Mouse (Mus musculus) kidney, embryonic 16.5 days (tissue): ENCODE data around the gene 2810021J22Rik. TPM values are rescaled to one million over a fixed set of nuclear protein-coding genes. Genes with fewer than 3 reads are reported as not detected.

Source experiments
- ATAC-seq: fragments of 200-750 bp; cut with Nextera tagmentation; 2 replicates; pipeline ENCODE4 v1.8.0; 2017; ENCODE audit warnings: moderate TSS enrichment; ENCODE audit not compliant: low FRiP score, low TSS enrichment
- H3K27ac ChIP-seq: fragments of 300-500 bp; sonication (generic); 2 replicates; pipeline ENCODE4 v1.5.1; 2014; ENCODE audit warnings: low read length
- H3K27me3 ChIP-seq: fragments of 300-500 bp; sonication (generic); 2 replicates; pipeline ENCODE4 v1.6.1; 2014; ENCODE audit warnings: low read length, control low read depth, mixed read lengths; ENCODE audit not compliant: insufficient read depth
- H3K36me3 ChIP-seq: fragments of 300-500 bp; sonication (generic); 2 replicates; pipeline ENCODE4 v1.6.1; 2014; ENCODE audit warnings: low read length, control low read depth, mixed read lengths; ENCODE audit not compliant: insufficient read depth
- H3K4me1 ChIP-seq: fragments of 300-500 bp; sonication (generic); 2 replicates; pipeline ENCODE4 v1.6.1; 2014; ENCODE audit warnings: low read length, control low read depth, mixed read lengths; ENCODE audit not compliant: insufficient read depth
- H3K4me2 ChIP-seq: fragments of 300-500 bp; sonication (generic); replicated peaks from 2 replicates; pipeline ENCODE4 v1.6.1; 2014; ENCODE audit warnings: low read depth, low read length
- H3K4me3 ChIP-seq: fragments of 300-500 bp; sonication (generic); 2 replicates; pipeline ENCODE4 v1.5.1; 2014; ENCODE audit warnings: mild to moderate bottlenecking, low read length
- H3K9ac ChIP-seq: fragments of 300-500 bp; sonication (generic); replicated peaks from 2 replicates; pipeline ENCODE4 v1.6.1; 2014; ENCODE audit warnings: low read length
- H3K9me3 ChIP-seq: fragments of 300-500 bp; sonication (generic); 2 replicates; pipeline ENCODE4 v1.6.1; 2016; ENCODE audit warnings: low read length, control low read depth
- WGBS: fragments of 180-500 bp; shearing (Covaris S2); extraction: QIAGEN DNeasy Blood & Tissue Kit; methylation state at CpG from one replicate; pipeline ENCODE4 v1.1.7; 2014; 5-methylcytosine and 5-hydroxymethylcytosine counted together
- polyA plus RNA-seq: library from polyadenylated mRNA; unstranded; fragments of >200 nt; fragmentation: Nextera tagmentation; extraction: Ambion mirVana; gene quantifications from 2 replicates; pipeline ENCODE4 v1.2.1, GENCODE M21; 2015

The 2810021J22Rik gene
- polyA plus RNA-seq, 1 experiment from 2014 or later, result 9.1 TPM

DNA sequence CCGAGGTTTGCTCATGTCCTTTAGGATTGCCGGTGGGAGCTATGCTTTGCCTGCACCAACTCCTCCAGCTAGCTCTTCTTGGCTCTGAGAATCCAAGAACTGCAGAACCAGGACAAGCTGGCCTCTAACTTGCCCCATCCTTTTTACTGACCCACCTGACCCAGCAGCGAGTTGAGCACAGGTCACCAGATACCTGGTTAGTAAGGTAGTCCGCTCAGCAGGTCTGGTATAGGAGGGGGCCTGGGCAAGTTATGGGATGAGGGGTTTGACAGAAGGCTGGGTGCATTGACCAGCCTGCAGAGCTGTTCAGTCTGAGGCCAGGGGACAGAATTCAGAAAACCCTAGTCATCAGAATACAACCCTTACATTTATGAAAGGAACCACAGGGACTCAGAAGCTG lies 62.0 kb downstream of the 2810021J22Rik start:
- ATAC-seq, result no peak
- no peaks in the 10 kb centered on the region for H3K27me3 ChIP-seq
- peaks cover 4% of the 10 kb centered on the region for H3K4me1 ChIP-seq
- peaks cover 33% of the 10 kb centered on the region for H3K36me3 ChIP-seq
- no peak overlapping the region for H3K4me2 ChIP-seq
- 62% methylated on average over 4 of the region's 4 CpGs for WGBS
- no peaks in the 10 kb centered on the region for H3K9me3 ChIP-seq
- H3K9ac ChIP-seq, result no peak overlapping the region
- 0 out of 2 replicates have a peak overlapping the region, but pooled peaks have one; percentile 13 for H3K27ac ChIP-seq
- H3K4me3 ChIP-seq, result no peak overlapping the region

DNA sequence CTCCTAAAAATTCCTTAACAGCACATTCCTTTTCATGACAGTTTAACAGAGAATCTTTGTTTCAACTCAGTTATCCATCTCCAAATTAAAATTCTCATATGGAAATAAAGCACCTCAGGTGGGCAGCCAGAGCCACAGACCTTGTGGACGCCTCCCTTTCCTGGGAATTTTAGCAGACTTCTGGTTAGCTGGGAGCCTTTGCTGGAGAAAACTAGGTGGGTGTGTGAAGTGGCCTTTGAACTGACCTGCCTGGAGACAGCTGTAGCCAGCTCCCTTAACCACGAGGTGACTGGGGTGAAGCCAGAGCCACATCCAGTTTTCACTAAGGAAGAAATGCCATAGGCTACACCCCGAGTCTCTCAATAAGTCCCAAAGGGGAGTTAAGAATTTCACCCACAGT lies 62.6 kb downstream of the 2810021J22Rik start:
- H3K9me3 ChIP-seq, result no peaks in the 10 kb centered on the region
- peaks cover 38% of the 10 kb centered on the region for H3K36me3 ChIP-seq
- WGBS, result 42% methylated on average over 3 of the region's 3 CpGs
- no peak overlapping the region for H3K4me2 ChIP-seq
- ATAC-seq, result no peak
- H3K27me3 ChIP-seq, result no peaks in the 10 kb centered on the region
- no peak overlapping the region for H3K9ac ChIP-seq
- peaks cover 4% of the 10 kb centered on the region for H3K4me1 ChIP-seq
- H3K4me3 ChIP-seq, result no peak overlapping the region
- H3K27ac ChIP-seq, result no peak overlapping the region

DNA sequence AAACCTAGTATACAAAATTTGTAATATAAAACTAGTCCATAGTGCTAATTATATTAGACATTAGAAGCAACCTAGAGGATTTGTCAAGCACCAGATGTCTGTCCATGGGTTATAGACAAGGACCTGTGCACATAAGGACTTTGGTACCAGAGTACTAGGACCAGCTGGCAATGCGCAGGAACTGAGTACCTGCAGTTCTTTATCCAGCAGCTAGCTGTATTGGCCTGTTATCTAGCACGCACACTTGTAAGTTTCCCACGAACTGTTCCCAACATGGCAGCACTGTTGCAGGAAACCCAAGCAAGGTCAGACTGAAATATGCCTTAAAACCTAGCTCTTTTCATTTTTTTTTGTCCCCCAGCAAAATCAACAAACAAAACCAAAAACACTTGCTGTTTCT lies 63.2 kb downstream of the 2810021J22Rik start:
- no peak for ATAC-seq
- 93% methylated on average over 3 of the region's 3 CpGs for WGBS
- Histone ChIP-seq H3K27ac (no peak overlapping the region), H3K36me3 (peaks cover 38% of the 10 kb centered on the region), H3K4me3 (no peak overlapping the region), H3K9ac (no peak overlapping the region), H3K27me3 (no peaks in the 10 kb centered on the region), H3K4me1 (peaks cover 4% of the 10 kb centered on the region), H3K4me2 (no peak overlapping the region), H3K9me3 (no peaks in the 10 kb centered on the region)

DNA sequence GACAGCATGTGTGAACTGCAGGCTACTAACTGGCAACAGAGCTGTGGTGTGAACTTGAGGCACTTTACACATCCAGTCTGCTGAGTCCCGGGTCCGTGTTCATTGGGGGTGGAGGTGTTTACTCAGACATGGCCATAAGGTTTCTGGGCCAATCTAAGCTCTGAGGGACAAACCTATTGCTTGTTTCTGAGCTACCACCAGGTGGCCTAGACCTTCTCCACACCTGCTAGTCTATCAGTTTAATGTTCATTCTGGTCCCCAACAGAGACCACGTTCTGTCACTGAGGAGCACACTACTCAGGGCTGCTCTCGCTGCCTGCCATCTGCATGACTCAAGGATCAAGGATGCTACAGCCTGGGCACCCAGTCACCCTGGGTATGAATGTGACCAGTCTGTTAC lies 64.6 kb downstream of the 2810021J22Rik start:
- H3K4me3 ChIP-seq, result no peak overlapping the region
- H3K4me2 ChIP-seq, result no peak overlapping the region
- no peaks in the 10 kb centered on the region for H3K9me3 ChIP-seq
- no peak for ATAC-seq
- H3K4me1 ChIP-seq, result peaks cover 4% of the 10 kb centered on the region
- WGBS, result 57% methylated on average over 4 of the region's 4 CpGs
- no peak overlapping the region for H3K27ac ChIP-seq
- peaks cover 46% of the 10 kb centered on the region for H3K36me3 ChIP-seq
- no peaks in the 10 kb centered on the region for H3K27me3 ChIP-seq
- no peak overlapping the region for H3K9ac ChIP-seq

Other genes with a start within 250 kb of the 2810021J22Rik start
- not detected in 2 replicates for gene Olfr323, start 236.7 kb upstream of the 2810021J22Rik start, polyA plus RNA-seq
- 0.10 TPM in 1 of 2 replicates, not detected in the other for gene Trim58, start 226.8 kb upstream of the 2810021J22Rik start, polyA plus RNA-seq
- gene Olfr322, start 208.4 kb upstream of the 2810021J22Rik start, polyA plus RNA-seq, result 0.04 and 0.12 TPM in 2 replicates
- 0.05 TPM in 1 of 2 replicates, not detected in the other for gene Olfr320, start 186.1 kb upstream of the 2810021J22Rik start, polyA plus RNA-seq
- gene Olfr319, start 168.1 kb upstream of the 2810021J22Rik start, polyA plus RNA-seq, result not detected in 2 replicates
- gene Olfr318, start 143.2 kb upstream of the 2810021J22Rik start, polyA plus RNA-seq, result not detected in 2 replicates
- gene Olfr317, start 128.0 kb upstream of the 2810021J22Rik start, polyA plus RNA-seq, result not detected in 2 replicates
- gene Olfr316, start 114.5 kb upstream of the 2810021J22Rik start, polyA plus RNA-seq, result not detected in 2 replicates
- not detected in 2 replicates for gene Olfr315, start 94.0 kb upstream of the 2810021J22Rik start, polyA plus RNA-seq
- gene Olfr314, start 84.3 kb upstream of the 2810021J22Rik start, polyA plus RNA-seq, result not detected in 2 replicates
- 0.31 and 0.85 TPM in 2 replicates for gene Fam183b, start 65.3 kb upstream of the 2810021J22Rik start, polyA plus RNA-seq
- not detected in 2 replicates for gene Olfr313, start 52.2 kb upstream of the 2810021J22Rik start, polyA plus RNA-seq
- gene Olfr312, start 38.0 kb upstream of the 2810021J22Rik start, polyA plus RNA-seq, result not detected in 2 replicates
- gene Olfr311, start 28.0 kb upstream of the 2810021J22Rik start, polyA plus RNA-seq, result not detected in 2 replicates
- 10.2 and 10.6 TPM in 2 replicates for gene Gm12258, start 20.1 kb upstream of the 2810021J22Rik start, polyA plus RNA-seq
- gene Zfp39, start 37.0 kb downstream of the 2810021J22Rik start, polyA plus RNA-seq, result 6.0 and 7.3 TPM in 2 replicates
- gene Btnl10, start 50.7 kb downstream of the 2810021J22Rik start, polyA plus RNA-seq, result 0.10 TPM in 1 of 2 replicates, not detected in the other
- 217 and 219 TPM in 2 replicates for gene Rnf187, start 71.7 kb downstream of the 2810021J22Rik start, polyA plus RNA-seq
- gene Hist3h2ba, start 81.7 kb downstream of the 2810021J22Rik start, polyA plus RNA-seq, result 93.4 and 93.5 TPM in 2 replicates
- 39.5 and 39.7 TPM in 2 replicates for gene Hist3h2a, start 87.5 kb downstream of the 2810021J22Rik start, polyA plus RNA-seq
- gene Trim17, start 87.5 kb downstream of the 2810021J22Rik start, polyA plus RNA-seq, result 0.42 and 0.64 TPM in 2 replicates
- 22.9 and 25.9 TPM in 2 replicates for gene Trim11, start 110.9 kb downstream of the 2810021J22Rik start, polyA plus RNA-seq